Mouse (Mus musculus): ENCODE data around the gene Gpnmb. TPM values are rescaled to one million over a fixed set of nuclear protein-coding genes. Genes with fewer than 3 reads are reported as not detected.

Gpnmb gene
- polyA plus RNA-seq, 1 experiment: 0.88 TPM

- no peaks in the 10 kb centered on the region for H3K79me2 ChIP-seq (ENCODE audit: control insufficient read depth, insufficient read depth)
- H3ac ChIP-seq (ENCODE audit: control insufficient read depth, insufficient read length, low read depth): no peak overlapping the region
- no peak overlapping the region for H3K4me3 ChIP-seq (ENCODE audit: insufficient read depth, poor library complexity, severe bottlenecking)
- TF ChIP-seq MYOG (IDR thresholded peaks at IDR 0.05; ENCODE audit: control insufficient read depth, extremely low read depth, insufficient read length): no peak
- no peak for TF ChIP-seq CTCF (IDR thresholded peaks at IDR 0.05; ENCODE audit: control insufficient read depth, insufficient read depth, insufficient read length)
- TF ChIP-seq MYOD1 (IDR thresholded peaks at IDR 0.05; ENCODE audit: control insufficient read depth, insufficient read length, low read depth): no peak
- peaks cover 6% of the 10 kb centered on the region for H3K27me3 ChIP-seq (ENCODE audit: control insufficient read depth, insufficient read depth, insufficient read length)
- H3K79me3 ChIP-seq (ENCODE audit: low read depth): no peaks in the 10 kb centered on the region
- no peaks in the 10 kb centered on the region for H3K36me3 ChIP-seq (ENCODE audit: control insufficient read depth, insufficient read depth)
Measured at GRCm38 (mm10) chr6:49115550-49115949, 79.2 kb downstream of the Gpnmb start.

GRCm38 (mm10) chr6:49116241-49116640, 79.9 kb downstream of the Gpnmb start:
- no peak overlapping the region for H3K4me3 ChIP-seq (ENCODE audit: insufficient read depth, poor library complexity, severe bottlenecking)
- TF ChIP-seq MYOD1 (IDR thresholded peaks at IDR 0.05; ENCODE audit: control insufficient read depth, insufficient read length, low read depth): no peak
- TF ChIP-seq USF1 (IDR thresholded peaks at IDR 0.05; ENCODE audit: low read depth): no peak
- TF ChIP-seq MYOG (IDR thresholded peaks at IDR 0.05; ENCODE audit: control insufficient read depth, extremely low read depth, insufficient read length): no peak
- H3K79me2 ChIP-seq (ENCODE audit: control insufficient read depth, insufficient read depth): no peaks in the 10 kb centered on the region
- H3K36me3 ChIP-seq (ENCODE audit: control insufficient read depth, insufficient read depth): no peaks in the 10 kb centered on the region
- no peaks in the 10 kb centered on the region for H3K79me3 ChIP-seq (ENCODE audit: low read depth)
- peaks cover 6% of the 10 kb centered on the region for H3K27me3 ChIP-seq (ENCODE audit: control insufficient read depth, insufficient read depth, insufficient read length)
- no peak overlapping the region for H3ac ChIP-seq (ENCODE audit: control insufficient read depth, insufficient read length, low read depth)

- Histone ChIP-seq H3K79me3 (ENCODE audit: low read depth) (no peaks in the 10 kb centered on the region), H3K36me3 (ENCODE audit: control insufficient read depth, insufficient read depth) (no peaks in the 10 kb centered on the region), H3ac (ENCODE audit: control insufficient read depth, insufficient read length, low read depth) (no peak overlapping the region), H3K4me3 (ENCODE audit: insufficient read depth, poor library complexity, severe bottlenecking) (no peak overlapping the region), H3K79me2 (ENCODE audit: control insufficient read depth, insufficient read depth) (no peaks in the 10 kb centered on the region), H3K27me3 (ENCODE audit: control insufficient read depth, insufficient read depth, insufficient read length) (peaks cover 6% of the 10 kb centered on the region)
- no peak for TF ChIP-seq MYOG (IDR thresholded peaks at IDR 0.05; ENCODE audit: control insufficient read depth, extremely low read depth, insufficient read length)
- TF ChIP-seq MYOD1 (IDR thresholded peaks at IDR 0.05; ENCODE audit: control insufficient read depth, insufficient read length, low read depth): no peak
- TF ChIP-seq CTCF (IDR thresholded peaks at IDR 0.05; ENCODE audit: control insufficient read depth, insufficient read depth, insufficient read length): no peak
- no peak for TF ChIP-seq MAX (IDR thresholded peaks at IDR 0.05)
- no peak for TF ChIP-seq CEBPB (IDR thresholded peaks at IDR 0.05; ENCODE audit: low read depth)
- no peak for TF ChIP-seq USF1 (IDR thresholded peaks at IDR 0.05; ENCODE audit: low read depth)
- TF ChIP-seq FOSL1 (IDR thresholded peaks at IDR 0.05; ENCODE audit: insufficient read depth, low read length, poor library complexity, severe bottlenecking): no peak
Measured at GRCm38 (mm10) chr6:49118446-49118845, 82.1 kb downstream of the Gpnmb start.

- no peaks in the 10 kb centered on the region for H3K36me3 ChIP-seq (ENCODE audit: control insufficient read depth, insufficient read depth)
- H3K79me3 ChIP-seq (ENCODE audit: low read depth): no peaks in the 10 kb centered on the region
- no peak overlapping the region for H3ac ChIP-seq (ENCODE audit: control insufficient read depth, insufficient read length, low read depth)
- H3K79me2 ChIP-seq (ENCODE audit: control insufficient read depth, insufficient read depth): no peaks in the 10 kb centered on the region
- H3K27me3 ChIP-seq (ENCODE audit: control insufficient read depth, insufficient read depth, insufficient read length): peaks cover 6% of the 10 kb centered on the region
- TF ChIP-seq FOSL1 (IDR thresholded peaks at IDR 0.05; ENCODE audit: insufficient read depth, low read length, poor library complexity, severe bottlenecking) (no peak), MYOD1 (IDR thresholded peaks at IDR 0.05; ENCODE audit: control insufficient read depth, insufficient read length, low read depth) (no peak), USF1 (IDR thresholded peaks at IDR 0.05; ENCODE audit: low read depth) (no peak), MYOG (IDR thresholded peaks at IDR 0.05; ENCODE audit: control insufficient read depth, extremely low read depth, insufficient read length) (no peak), CEBPB (IDR thresholded peaks at IDR 0.05; ENCODE audit: low read depth) (no peak)
- H3K4me3 ChIP-seq (ENCODE audit: insufficient read depth, poor library complexity, severe bottlenecking): no peak overlapping the region
Measured at GRCm38 (mm10) chr6:49119462-49120135, 83.3 kb downstream of the Gpnmb start.

- Histone ChIP-seq H3K27me3 (ENCODE audit: control insufficient read depth, insufficient read depth, insufficient read length) (peaks cover 6% of the 10 kb centered on the region), H3ac (ENCODE audit: control insufficient read depth, insufficient read length, low read depth) (no peak overlapping the region), H3K79me2 (ENCODE audit: control insufficient read depth, insufficient read depth) (no peaks in the 10 kb centered on the region), H3K36me3 (ENCODE audit: control insufficient read depth, insufficient read depth) (no peaks in the 10 kb centered on the region), H3K4me3 (ENCODE audit: insufficient read depth, poor library complexity, severe bottlenecking) (no peak overlapping the region), H3K79me3 (ENCODE audit: low read depth) (no peaks in the 10 kb centered on the region)
- TF ChIP-seq FOSL1 (IDR thresholded peaks at IDR 0.05; ENCODE audit: insufficient read depth, low read length, poor library complexity, severe bottlenecking) (no peak), MYOD1 (IDR thresholded peaks at IDR 0.05; ENCODE audit: control insufficient read depth, insufficient read length, low read depth) (no peak), USF1 (IDR thresholded peaks at IDR 0.05; ENCODE audit: low read depth) (no peak), CTCF (IDR thresholded peaks at IDR 0.05; ENCODE audit: control insufficient read depth, insufficient read depth, insufficient read length) (no peak), CEBPB (IDR thresholded peaks at IDR 0.05; ENCODE audit: low read depth) (no peak), MAX (IDR thresholded peaks at IDR 0.05) (no peak), MYOG (IDR thresholded peaks at IDR 0.05; ENCODE audit: control insufficient read depth, extremely low read depth, insufficient read length) (no peak)
Measured at GRCm38 (mm10) chr6:49120370-49120769, 84.0 kb downstream of the Gpnmb start.

Other genes starting within 250 kb of the Gpnmb start
- 2.1 TPM for gene Tmem176a, start 195.6 kb upstream of the Gpnmb start, polyA plus RNA-seq (2012; fragmentation: generic; extraction: Trizol)
- 8.0 TPM for gene Tmem176b, start 195.1 kb upstream of the Gpnmb start, polyA plus RNA-seq (2012; fragmentation: generic; extraction: Trizol)
- not detected for gene Aoc1, start 163.7 kb upstream of the Gpnmb start, polyA plus RNA-seq (2012; fragmentation: generic; extraction: Trizol)
- gene 1600015I10Rik, start 106.7 kb upstream of the Gpnmb start, polyA plus RNA-seq (2012; fragmentation: generic; extraction: Trizol): not detected
- gene Doxl2, start 61.6 kb upstream of the Gpnmb start, polyA plus RNA-seq (2012; fragmentation: generic; extraction: Trizol): not detected
- not detected for gene Svs1, start 49.7 kb upstream of the Gpnmb start, polyA plus RNA-seq (2012; fragmentation: generic; extraction: Trizol)
- 19.3 TPM for gene Malsu1, start 37.2 kb downstream of the Gpnmb start, polyA plus RNA-seq (2012; fragmentation: generic; extraction: Trizol)
- gene Igf2bp3, start 178.4 kb downstream of the Gpnmb start, polyA plus RNA-seq (2012; fragmentation: generic; extraction: Trizol): 0.30 TPM
- gene Tra2a, start 227.5 kb downstream of the Gpnmb start, polyA plus RNA-seq (2012; fragmentation: generic; extraction: Trizol): 48.5 TPM

Data from C2C12 (cell line).